ENCODE assay signal across 20 mouse cellular contexts in genomic region chr19:32230301-32230700, GRCm38 (mm10).
DNase-seq lines count a peak whose midpoint lies in the region; ATAC-seq and TF ChIP-seq lines count a peak whose summit lies in the region.
"Had no signal": no experiment of that assay in that cellular context is flagged by ENCODE, and none has a peak within 500 bp of the region (broad histone marks: within the 10 kb centered on the region; RNA-seq: fewer than 3 reads in every experiment).

No protein-coding gene starts in this region.

- H3K27ac ChIP-seq in embryonic facial prominence, embryonic 13.5 days = 0 out of 2 replicates have a peak overlapping the region, but pooled peaks have one; percentile 33
- H3K27ac ChIP-seq in embryonic facial prominence, embryonic 10.5 days (replicated peaks) = no peak overlapping the region
- H3K27ac ChIP-seq in layer of hippocampus, adult 2 months = peak overlapping the region; percentile 69
- H3K27ac ChIP-seq: forebrain, embryonic 12.5 days; hindbrain, embryonic 10.5 days; hindbrain, embryonic 14.5 days had no signal

- no peak for TF ChIP-seq CTCF in layer of hippocampus, adult 2 months (conservative IDR thresholded peaks at IDR 0.05)

- H3K4me2 ChIP-seq in embryonic facial prominence, embryonic 13.5 days = no peak overlapping the region
- H3K4me2 ChIP-seq: forebrain, embryonic 12.5 days; heart, embryonic 11.5 days; hindbrain, embryonic 14.5 days had no signal

- H3K9ac ChIP-seq in embryonic facial prominence, embryonic 13.5 days = no peak overlapping the region
- H3K9ac ChIP-seq: forebrain, embryonic 12.5 days; hindbrain, embryonic 14.5 days had no signal

- no peaks in the 10 kb centered on the region for H3K9me3 ChIP-seq in embryonic facial prominence, embryonic 13.5 days
- no peaks in the 10 kb centered on the region for H3K9me3 ChIP-seq in embryonic facial prominence, embryonic 10.5 days
- H3K9me3 ChIP-seq: forebrain, embryonic 12.5 days; hindbrain, embryonic 10.5 days had no signal

- no peak for DNase-seq in embryonic facial prominence, embryonic 10.5 days (ENCODE audit: low spot score)
- DNase-seq in layer of hippocampus, adult 2 months (ENCODE audit: low spot score in 2 of 2) = no peak
- DNase-seq in layer of hippocampus, adult 18-20 months (ENCODE audit: low spot score in 2 of 2) = no peak
- DNase-seq in R1 (ENCODE audit: low read depth, low spot score) = peak; percentile 52
- no peak for DNase-seq in MN1 (ENCODE audit: low spot score)
- DNase-seq in thymus, postnatal 14 days = no peak
- DNase-seq: B cell, adult 2 months; cerebellum, adult 11 months; cerebellum, adult 9-10 months; cerebellum, postnatal 25 days; gastrocnemius, postnatal 10 days; heart, adult 18-20 months had no signal

- no peak overlapping the region for H3K4me3 ChIP-seq in embryonic facial prominence, embryonic 13.5 days
- H3K4me3 ChIP-seq in embryonic facial prominence, embryonic 10.5 days = no peak overlapping the region
- H3K4me3 ChIP-seq in layer of hippocampus, adult 2 months = no peak overlapping the region
- H3K4me3 ChIP-seq: forebrain, embryonic 12.5 days; hindbrain, embryonic 10.5 days had no signal

- 89% methylated on average over 5 of the region's 5 CpGs for WGBS in embryonic facial prominence, embryonic 13.5 days
- 88% methylated on average over 5 of the region's 5 CpGs for WGBS in embryonic facial prominence, embryonic 10.5 days

- H3K27me3 ChIP-seq in embryonic facial prominence, embryonic 13.5 days = no peaks in the 10 kb centered on the region
- no peaks in the 10 kb centered on the region for H3K27me3 ChIP-seq in embryonic facial prominence, embryonic 10.5 days (replicated peaks; ENCODE audit: low read depth, poor library complexity, severe bottlenecking)
- H3K27me3 ChIP-seq: forebrain, embryonic 12.5 days had no signal

- no peaks in the 10 kb centered on the region for H3K36me3 ChIP-seq in embryonic facial prominence, embryonic 13.5 days
- no peaks in the 10 kb centered on the region for H3K36me3 ChIP-seq in embryonic facial prominence, embryonic 10.5 days (replicated peaks)
- H3K36me3 ChIP-seq: forebrain, embryonic 12.5 days; hindbrain, embryonic 10.5 days had no signal

- peaks cover 26% of the 10 kb centered on the region for H3K4me1 ChIP-seq in embryonic facial prominence, embryonic 13.5 days
- peaks cover 15% of the 10 kb centered on the region for H3K4me1 ChIP-seq in embryonic facial prominence, embryonic 10.5 days
- H3K4me1 ChIP-seq: forebrain, embryonic 12.5 days; hindbrain, embryonic 10.5 days had no signal

- no peak for ATAC-seq in embryonic facial prominence, embryonic 13.5 days (ENCODE audit: insufficient number of reproducible peaks, insufficient read depth, low FRiP score, low TSS enrichment, low read depth)
- ATAC-seq: CD4-positive, CD25-positive, alpha-beta regulatory T cell, adult 4 months; forebrain, embryonic 16.5 days; intestine, embryonic 16.5 days had no signal
